Mouse (Mus musculus): ENCODE results near the gene Gm20388. TPM values are rescaled to one million over a fixed set of nuclear protein-coding genes. Genes with fewer than 3 reads are reported as not detected.

Gm20388 gene
- polyA plus RNA-seq, 1 experiment from 2014 or later: 2.5 TPM

- H3K4me1 ChIP-seq: peaks cover 97% of the 10 kb centered on the region
- H3K27me3 ChIP-seq (ENCODE audit: low read depth, poor library complexity, severe bottlenecking): peaks cover 21% of the 10 kb centered on the region
- H3K9me3 ChIP-seq (replicated peaks): no peaks in the 10 kb centered on the region
- peak overlapping the region; percentile 77 for H3K4me3 ChIP-seq
- under 1% methylated on average over 61 of the region's 61 CpGs for WGBS
- H3K36me3 ChIP-seq: no peaks in the 10 kb centered on the region
- peak; percentile 68 for DNase-seq (ENCODE audit: low spot score)
- H3K27ac ChIP-seq: peak overlapping the region; percentile 90
Observed at GRCm38 (mm10) chr8:120536306-120537206, 625.9 kb downstream of the Gm20388 start.

- under 1% methylated on average over 79 of the region's 79 CpGs for WGBS
- peak; percentile 89 for DNase-seq (ENCODE audit: low spot score)
- H3K36me3 ChIP-seq: no peaks in the 10 kb centered on the region
- H3K4me1 ChIP-seq: peaks cover 96% of the 10 kb centered on the region
- no peaks in the 10 kb centered on the region for H3K9me3 ChIP-seq (replicated peaks)
- H3K27me3 ChIP-seq (ENCODE audit: low read depth, poor library complexity, severe bottlenecking): peaks cover 21% of the 10 kb centered on the region
- peak overlapping the region; percentile 90 for H3K27ac ChIP-seq
- peak overlapping the region; percentile 77 for H3K4me3 ChIP-seq
Observed at GRCm38 (mm10) chr8:120537207-120537817, 626.7 kb downstream of the Gm20388 start.

- H3K27ac ChIP-seq: peak overlapping the region; percentile 90
- under 1% methylated on average over 46 of the region's 46 CpGs for WGBS
- H3K27me3 ChIP-seq (ENCODE audit: low read depth, poor library complexity, severe bottlenecking): peaks cover 21% of the 10 kb centered on the region
- H3K4me3 ChIP-seq: peak overlapping the region; percentile 77
- peaks cover 96% of the 10 kb centered on the region for H3K4me1 ChIP-seq
- H3K9me3 ChIP-seq (replicated peaks): no peaks in the 10 kb centered on the region
- peak; percentile 83 for DNase-seq (ENCODE audit: low spot score)
- no peaks in the 10 kb centered on the region for H3K36me3 ChIP-seq
Observed at GRCm38 (mm10) chr8:120537818-120538396, 627.3 kb downstream of the Gm20388 start.

- H3K36me3 ChIP-seq: no peaks in the 10 kb centered on the region
- H3K27me3 ChIP-seq (ENCODE audit: low read depth, poor library complexity, severe bottlenecking): peaks cover 19% of the 10 kb centered on the region
- peak; percentile 85 for DNase-seq (ENCODE audit: low spot score)
- H3K4me3 ChIP-seq: peak overlapping the region; percentile 77
- H3K9me3 ChIP-seq (replicated peaks): no peaks in the 10 kb centered on the region
- H3K27ac ChIP-seq: peak overlapping the region; percentile 90
- peaks cover 96% of the 10 kb centered on the region for H3K4me1 ChIP-seq
- WGBS: 1% methylated on average over 37 of the region's 37 CpGs
Observed at GRCm38 (mm10) chr8:120538397-120539240, 628.0 kb downstream of the Gm20388 start.

- H3K4me3 ChIP-seq: peak overlapping the region; percentile 77
- no peak for DNase-seq (ENCODE audit: low spot score)
- H3K4me1 ChIP-seq: peaks cover 95% of the 10 kb centered on the region
- 28% methylated on average over 6 of the region's 6 CpGs for WGBS
- peak overlapping the region; percentile 90 for H3K27ac ChIP-seq
- peaks cover 11% of the 10 kb centered on the region for H3K27me3 ChIP-seq (ENCODE audit: low read depth, poor library complexity, severe bottlenecking)
- no peaks in the 10 kb centered on the region for H3K36me3 ChIP-seq
- H3K9me3 ChIP-seq (replicated peaks): no peaks in the 10 kb centered on the region
Observed at GRCm38 (mm10) chr8:120539381-120539774, 628.7 kb downstream of the Gm20388 start.

GRCm38 (mm10) chr8:120539775-120540625 lies 629.4 kb downstream of the Gm20388 start:
- H3K27me3 ChIP-seq (ENCODE audit: low read depth, poor library complexity, severe bottlenecking): 0 out of 2 replicates have a peak, but pooled peaks cover 8% of the 10 kb centered on the region
- no peak for DNase-seq (ENCODE audit: low spot score)
- 18% methylated on average over 23 of the region's 23 CpGs for WGBS

GRCm38 (mm10) chr8:120542995-120543394 lies 632.4 kb downstream of the Gm20388 start:
- Histone ChIP-seq H3K4me1 (peaks cover 88% of the 10 kb centered on the region), H3K27me3 (ENCODE audit: low read depth, poor library complexity, severe bottlenecking) (no peaks in the 10 kb centered on the region), H3K4me3 (peak overlapping the region; percentile 24; the same call in 1 of the 2 replicates), H3K27ac (peak overlapping the region; percentile 64), H3K36me3 (no peaks in the 10 kb centered on the region), H3K9me3 (replicated peaks) (no peaks in the 10 kb centered on the region)
- 37% methylated on average over 13 of the region's 13 CpGs for WGBS
- DNase-seq (ENCODE audit: low spot score): no peak

More at GRCm38 (mm10) chr8:120539775-120540625, 629.4 kb downstream of the Gm20388 start:
- H3K4me1 ChIP-seq: peaks cover 89% of the 10 kb centered on the region
- peak overlapping the region; percentile 90 for H3K27ac ChIP-seq
- H3K9me3 ChIP-seq (replicated peaks): no peaks in the 10 kb centered on the region
- no peaks in the 10 kb centered on the region for H3K36me3 ChIP-seq
- H3K4me3 ChIP-seq: peak overlapping the region; percentile 77

GRCm38 (mm10) chr8:120543416-120544055 lies 632.9 kb downstream of the Gm20388 start:
- Histone ChIP-seq H3K36me3 (no peaks in the 10 kb centered on the region), H3K9me3 (replicated peaks) (no peaks in the 10 kb centered on the region), H3K27ac (peak overlapping the region; percentile 64; the same call in 1 of the 2 replicates), H3K4me3 (no peak overlapping the region), H3K27me3 (ENCODE audit: low read depth, poor library complexity, severe bottlenecking) (no peaks in the 10 kb centered on the region), H3K4me1 (peaks cover 88% of the 10 kb centered on the region)
- DNase-seq (ENCODE audit: low spot score): no peak
- 74% methylated on average over 8 of the region's 8 CpGs for WGBS

GRCm38 (mm10) chr8:120544155-120544554 lies 633.5 kb downstream of the Gm20388 start:
- 87% methylated on average over 5 of the region's 5 CpGs for WGBS
- Histone ChIP-seq H3K27ac (no peak overlapping the region), H3K9me3 (replicated peaks) (no peaks in the 10 kb centered on the region), H3K4me3 (no peak overlapping the region), H3K36me3 (no peaks in the 10 kb centered on the region), H3K4me1 (peaks cover 88% of the 10 kb centered on the region), H3K27me3 (ENCODE audit: low read depth, poor library complexity, severe bottlenecking) (no peaks in the 10 kb centered on the region)
- DNase-seq (ENCODE audit: low spot score): no peak

- Histone ChIP-seq H3K36me3 (no peaks in the 10 kb centered on the region), H3K9me3 (replicated peaks) (no peaks in the 10 kb centered on the region), H3K27me3 (ENCODE audit: low read depth, poor library complexity, severe bottlenecking) (no peaks in the 10 kb centered on the region), H3K4me1 (peaks cover 93% of the 10 kb centered on the region), H3K27ac (peak overlapping the region; percentile 17; the same call in 1 of the 2 replicates), H3K4me3 (no peak overlapping the region)
- no peak for DNase-seq (ENCODE audit: low spot score)
- 67% methylated on average over 9 of the region's 9 CpGs for WGBS
Observed at GRCm38 (mm10) chr8:120547562-120547961, 636.9 kb downstream of the Gm20388 start.

GRCm38 (mm10) chr8:120548313-120548761 lies 637.7 kb downstream of the Gm20388 start:
- H3K9me3 ChIP-seq (replicated peaks): no peaks in the 10 kb centered on the region
- WGBS: 37% methylated on average over 16 of the region's 16 CpGs
- peaks cover 93% of the 10 kb centered on the region for H3K4me1 ChIP-seq
- 0 out of 2 replicates have a peak overlapping the region, but pooled peaks have one; percentile 40 for H3K27ac ChIP-seq
- no peak for DNase-seq (ENCODE audit: low spot score)
- H3K27me3 ChIP-seq (ENCODE audit: low read depth, poor library complexity, severe bottlenecking): no peaks in the 10 kb centered on the region
- H3K4me3 ChIP-seq: no peak overlapping the region
- H3K36me3 ChIP-seq: peaks cover 5% of the 10 kb centered on the region; the same call in 1 of the 2 replicates
